Mouse (Mus musculus): ENCODE results near the gene Chn2. TPM values are rescaled to one million over a fixed set of nuclear protein-coding genes. Genes with fewer than 3 reads are reported as not detected.

Gene Chn2
- polyA plus RNA-seq, 1 experiment from 2014 or later = 4.3 TPM

DNA sequence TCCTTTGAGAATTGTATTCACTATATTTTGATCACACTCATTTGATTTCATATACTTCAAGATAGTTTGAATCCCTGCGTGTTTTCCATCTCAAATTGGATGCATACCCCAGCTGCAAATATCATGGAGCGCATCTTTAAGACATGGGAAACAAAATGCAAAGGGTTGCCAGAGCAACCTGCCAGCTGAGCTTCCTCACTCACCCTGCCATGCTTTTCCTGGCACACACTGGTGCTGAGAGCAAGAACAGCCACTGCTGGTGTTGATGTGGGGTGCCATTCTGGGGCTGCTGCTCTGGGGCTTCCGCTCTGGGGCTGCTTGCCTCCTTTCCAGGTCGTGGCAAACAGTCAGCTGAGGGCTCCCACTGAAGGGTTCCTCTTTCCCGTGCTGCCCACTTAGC is 247.5 kb downstream of the Chn2 start:
- no peak overlapping the region for H3K27ac ChIP-seq (replicated peaks)
- no peaks in the 10 kb centered on the region for H3K36me3 ChIP-seq (replicated peaks)
- 58% methylated on average over 5 of the region's 5 CpGs for WGBS (ENCODE audit: insufficient replicate concordance)
- no peaks in the 10 kb centered on the region for H3K9me3 ChIP-seq (replicated peaks)
- no peaks in the 10 kb centered on the region for H3K27me3 ChIP-seq
- ATAC-seq (ENCODE audit: insufficient read depth) = no peak
- H3K4me3 ChIP-seq (replicated peaks) = no peak overlapping the region
- no peak overlapping the region for H3K4me2 ChIP-seq
- no peak overlapping the region for H3K9ac ChIP-seq
- 0 out of 2 replicates have a peak, but pooled peaks cover 4% of the 10 kb centered on the region for H3K4me1 ChIP-seq (replicated peaks)

DNA sequence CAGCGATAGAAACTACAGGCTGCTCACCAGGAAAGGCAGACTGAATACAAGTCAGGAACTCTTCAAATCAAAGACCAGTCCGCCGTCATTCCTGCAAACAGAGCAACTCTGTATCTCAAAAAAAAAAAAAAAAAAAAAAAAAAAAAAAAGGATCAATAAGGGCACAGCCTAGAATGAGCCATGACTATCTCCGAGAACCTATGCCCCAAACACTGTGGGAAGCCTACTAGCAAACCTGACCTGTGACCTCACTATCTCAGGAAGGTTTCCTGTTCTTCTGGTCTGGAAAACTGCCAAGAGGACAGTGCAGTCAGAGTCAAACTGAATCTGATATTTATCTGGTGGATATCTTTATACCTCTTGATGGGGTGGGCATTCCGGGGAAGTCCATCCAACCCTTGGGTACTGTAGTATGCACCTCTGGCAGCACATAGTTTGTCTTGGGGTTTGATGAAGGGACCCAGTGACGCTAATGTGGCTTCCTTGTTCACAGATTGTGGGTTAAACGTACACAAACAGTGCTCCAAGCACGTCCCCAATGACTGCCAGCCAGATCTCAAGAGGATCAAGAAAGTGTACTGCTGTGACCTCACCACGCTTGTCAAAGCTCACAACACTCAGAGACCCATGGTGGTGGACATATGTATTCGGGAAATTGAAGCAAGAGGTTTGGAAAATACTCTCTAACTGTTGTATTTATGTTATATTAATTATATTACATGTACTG is 250.6 kb downstream of the Chn2 start:
- ATAC-seq (ENCODE audit: insufficient read depth) = peak; percentile 77
- Histone ChIP-seq H3K36me3 (replicated peaks) (no peaks in the 10 kb centered on the region), H3K4me1 (replicated peaks) (0 out of 2 replicates have a peak, but pooled peaks cover 4% of the 10 kb centered on the region), H3K27me3 (no peaks in the 10 kb centered on the region), H3K4me3 (replicated peaks) (no peak overlapping the region), H3K4me2 (peak overlapping the region; percentile 13; the same call in 1 of the 2 replicates), H3K9me3 (replicated peaks) (no peaks in the 10 kb centered on the region), H3K9ac (no peak overlapping the region), H3K27ac (replicated peaks) (peak overlapping the region; percentile 45)
- 48% methylated on average over 10 of the region's 10 CpGs for WGBS (ENCODE audit: insufficient replicate concordance)

DNA sequence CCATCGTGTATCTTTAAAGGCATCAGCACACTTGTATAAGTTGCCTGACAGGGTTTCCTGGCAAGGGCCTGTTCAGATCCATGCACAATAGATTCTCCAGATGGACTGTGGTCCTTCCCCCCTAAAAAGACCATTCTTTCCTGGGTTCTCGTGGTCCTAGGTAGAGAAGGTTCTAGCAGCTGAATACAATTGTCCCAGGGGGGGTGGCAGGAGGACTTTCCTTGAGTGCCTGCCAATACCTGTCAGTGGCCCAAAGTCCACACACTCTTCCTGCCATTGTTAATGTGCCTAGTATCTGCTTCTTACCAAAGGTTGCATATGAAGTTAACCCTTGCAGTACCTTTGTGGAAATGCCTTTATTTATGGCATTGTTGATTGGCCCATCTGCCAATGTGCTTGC is 257.9 kb downstream of the Chn2 start:
- Histone ChIP-seq H3K36me3 (replicated peaks) (no peaks in the 10 kb centered on the region), H3K4me3 (replicated peaks) (no peak overlapping the region), H3K4me2 (no peak overlapping the region), H3K9ac (no peak overlapping the region), H3K27ac (replicated peaks) (no peak overlapping the region), H3K27me3 (no peaks in the 10 kb centered on the region), H3K9me3 (replicated peaks) (no peaks in the 10 kb centered on the region), H3K4me1 (replicated peaks) (no peaks in the 10 kb centered on the region)
- 47% methylated on average over 2 of the region's 2 CpGs for WGBS (ENCODE audit: insufficient replicate concordance)
- no peak for ATAC-seq (ENCODE audit: insufficient read depth)

DNA sequence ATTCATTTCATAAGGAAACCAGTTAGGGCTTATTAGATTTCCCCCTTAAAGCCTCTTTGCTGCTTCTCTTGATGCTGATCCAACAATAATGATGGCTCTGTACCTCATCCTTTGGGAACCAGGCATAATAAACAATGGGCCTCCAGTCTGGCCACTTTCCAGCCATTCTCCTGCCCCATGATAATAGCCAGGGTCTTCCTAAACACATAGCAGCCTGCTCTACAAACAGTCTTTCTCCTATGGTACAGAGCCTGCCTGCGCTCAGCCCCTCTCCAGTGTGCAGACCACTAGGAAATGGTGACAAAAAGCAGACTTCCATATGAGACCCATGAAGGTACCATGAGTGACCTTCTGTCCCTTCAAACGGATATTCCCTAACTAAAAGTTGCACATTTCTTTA is 260.1 kb downstream of the Chn2 start:
- Histone ChIP-seq H3K4me2 (no peak overlapping the region), H3K4me1 (replicated peaks) (no peaks in the 10 kb centered on the region), H3K27me3 (no peaks in the 10 kb centered on the region), H3K9ac (no peak overlapping the region), H3K4me3 (replicated peaks) (no peak overlapping the region), H3K27ac (replicated peaks) (no peak overlapping the region), H3K9me3 (replicated peaks) (no peaks in the 10 kb centered on the region), H3K36me3 (replicated peaks) (no peaks in the 10 kb centered on the region)
- WGBS (ENCODE audit: insufficient replicate concordance) = 53% methylated on average over 2 of the region's 2 CpGs
- no peak for ATAC-seq (ENCODE audit: insufficient read depth)

DNA sequence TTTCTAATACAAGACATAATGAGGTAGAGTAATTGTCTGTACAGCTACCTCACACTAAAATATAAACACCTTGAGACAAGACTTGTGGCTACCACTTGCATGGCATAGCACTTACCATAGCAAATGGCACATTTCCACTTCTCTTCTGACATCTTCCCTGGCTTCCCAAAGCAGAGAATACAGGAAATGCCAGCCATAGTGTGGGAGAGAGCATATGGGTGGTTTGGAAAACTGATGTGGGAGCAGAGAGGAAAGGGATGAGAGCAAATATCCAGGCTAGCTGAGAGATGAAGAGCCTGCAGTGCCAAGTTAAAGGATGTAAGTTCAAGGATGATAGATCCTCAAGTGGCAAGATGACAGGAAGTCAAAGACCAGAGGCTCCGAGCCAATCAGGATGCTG is 266.4 kb downstream of the Chn2 start:
- H3K9me3 ChIP-seq (replicated peaks) = no peaks in the 10 kb centered on the region
- ATAC-seq (ENCODE audit: insufficient read depth) = no peak
- no peak overlapping the region for H3K4me3 ChIP-seq (replicated peaks)
- H3K9ac ChIP-seq = no peak overlapping the region
- H3K4me1 ChIP-seq (replicated peaks) = no peaks in the 10 kb centered on the region
- H3K27ac ChIP-seq (replicated peaks) = no peak overlapping the region
- H3K27me3 ChIP-seq = no peaks in the 10 kb centered on the region
- no peak overlapping the region for H3K4me2 ChIP-seq
- WGBS (ENCODE audit: insufficient replicate concordance) = 60% methylated on average over 1 of the region's 1 CpGs
- no peaks in the 10 kb centered on the region for H3K36me3 ChIP-seq (replicated peaks)

DNA sequence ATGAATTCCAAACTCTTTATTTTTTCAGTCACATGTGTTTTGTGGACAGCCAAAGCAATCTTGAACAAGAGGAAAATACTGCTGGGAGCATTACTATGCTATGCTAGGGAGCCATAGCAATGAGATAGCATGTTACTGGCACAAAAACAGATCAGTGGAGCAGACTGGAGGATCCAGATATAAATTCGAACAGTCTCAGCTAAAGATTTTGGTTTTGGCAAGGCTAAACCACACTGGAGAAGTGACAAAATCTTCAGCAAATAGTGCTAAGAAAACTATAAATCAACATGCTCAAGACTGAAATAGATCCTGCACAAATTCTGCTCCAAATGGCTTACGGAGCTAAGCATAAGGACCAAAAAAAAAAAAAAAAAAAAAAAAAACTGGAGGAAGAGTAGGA is 273.7 kb downstream of the Chn2 start:
- H3K27me3 ChIP-seq = no peaks in the 10 kb centered on the region

DNA sequence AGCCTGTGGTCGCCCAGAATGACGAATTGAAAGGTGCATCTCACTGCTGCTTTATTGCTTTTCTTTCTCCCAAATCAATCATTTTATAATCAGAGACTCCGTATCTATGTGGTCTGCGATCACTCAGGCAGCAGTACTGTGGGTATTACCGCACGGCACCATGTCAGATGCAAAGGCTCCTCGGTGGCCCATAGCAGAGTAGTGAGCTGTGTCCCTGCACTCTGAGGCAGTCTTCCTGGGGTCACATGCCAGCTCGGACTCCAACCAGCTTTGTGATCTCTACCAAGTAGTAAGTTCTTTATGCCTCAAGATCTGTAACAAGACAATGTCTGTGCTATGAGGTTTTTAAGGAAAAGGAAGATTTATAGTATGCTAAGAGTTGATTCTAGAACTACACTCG is 279.3 kb downstream of the Chn2 start:
- WGBS (ENCODE audit: insufficient replicate concordance) = 72% methylated on average over 9 of the region's 9 CpGs
- no peak overlapping the region for H3K4me2 ChIP-seq
- no peaks in the 10 kb centered on the region for H3K36me3 ChIP-seq (replicated peaks)
- no peak for ATAC-seq (ENCODE audit: insufficient read depth)
- H3K9me3 ChIP-seq (replicated peaks) = no peaks in the 10 kb centered on the region
- no peaks in the 10 kb centered on the region for H3K4me1 ChIP-seq (replicated peaks)
- no peak overlapping the region for H3K4me3 ChIP-seq (replicated peaks)
- H3K27ac ChIP-seq (replicated peaks) = no peak overlapping the region
- no peaks in the 10 kb centered on the region for H3K27me3 ChIP-seq
- no peak overlapping the region for H3K9ac ChIP-seq

More for the DNA sequence above, 273.7 kb downstream of the Chn2 start:
- ATAC-seq (ENCODE audit: insufficient read depth) = no peak
- Histone ChIP-seq H3K9me3 (replicated peaks) (no peaks in the 10 kb centered on the region), H3K4me3 (replicated peaks) (no peak overlapping the region), H3K9ac (no peak overlapping the region), H3K36me3 (replicated peaks) (no peaks in the 10 kb centered on the region), H3K27ac (replicated peaks) (no peak overlapping the region), H3K4me1 (replicated peaks) (no peaks in the 10 kb centered on the region), H3K4me2 (no peak overlapping the region)
- 49% methylated on average over 2 of the region's 2 CpGs for WGBS (ENCODE audit: insufficient replicate concordance)

DNA sequence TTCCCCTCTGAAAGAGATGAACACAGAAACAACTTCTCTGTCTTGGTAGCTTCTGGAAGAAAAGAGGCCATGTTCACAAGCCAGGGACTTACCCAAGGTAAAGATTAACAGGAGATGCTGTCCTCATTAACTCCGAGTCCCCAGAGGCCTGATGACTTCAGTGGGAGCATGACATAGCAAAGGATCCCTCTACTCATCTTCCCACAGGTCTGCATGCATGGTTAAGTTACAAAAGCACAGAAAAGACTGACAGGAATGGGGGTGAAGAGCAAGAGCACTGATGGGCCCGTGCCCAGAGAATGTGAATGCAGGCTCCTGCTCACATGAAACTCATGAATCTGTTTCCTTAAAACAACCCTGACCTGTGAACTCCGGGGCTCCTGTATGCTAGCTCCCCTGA is 279.8 kb downstream of the Chn2 start:
- H3K9me3 ChIP-seq (replicated peaks) = no peaks in the 10 kb centered on the region
- no peak overlapping the region for H3K9ac ChIP-seq
- no peaks in the 10 kb centered on the region for H3K36me3 ChIP-seq (replicated peaks)
- no peaks in the 10 kb centered on the region for H3K4me1 ChIP-seq (replicated peaks)
- no peak for ATAC-seq (ENCODE audit: insufficient read depth)
- H3K27me3 ChIP-seq = no peaks in the 10 kb centered on the region
- H3K4me2 ChIP-seq = no peak overlapping the region
- H3K4me3 ChIP-seq (replicated peaks) = no peak overlapping the region
- H3K27ac ChIP-seq (replicated peaks) = no peak overlapping the region
- 48% methylated on average over 3 of the region's 3 CpGs for WGBS (ENCODE audit: insufficient replicate concordance)

DNA sequence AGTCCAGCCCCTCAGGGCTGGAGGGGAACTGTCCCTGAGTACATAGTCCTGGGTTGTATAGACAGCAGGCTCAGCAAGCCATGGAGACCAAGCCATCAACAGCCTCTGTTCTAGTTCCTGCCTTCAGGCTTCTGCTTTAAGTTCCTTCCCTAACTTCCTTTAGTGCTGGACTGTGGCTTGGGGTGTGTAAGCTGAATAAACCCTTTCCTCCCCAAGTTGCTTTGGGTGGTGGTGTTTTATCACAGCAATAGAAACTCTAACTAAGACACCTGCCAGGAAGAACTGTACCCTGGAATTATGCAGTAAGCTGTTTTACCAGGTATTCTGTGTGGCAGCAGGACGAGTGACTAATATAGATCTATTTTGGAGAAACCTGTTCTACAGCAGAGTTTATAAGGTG is 280.9 kb downstream of the Chn2 start:
- peaks cover 4% of the 10 kb centered on the region; the same call in 1 of the 2 replicates for H3K27me3 ChIP-seq
- 66% methylated on average over 1 of the region's 1 CpGs for WGBS (ENCODE audit: insufficient replicate concordance)
- H3K9me3 ChIP-seq (replicated peaks) = no peaks in the 10 kb centered on the region
- H3K4me2 ChIP-seq = no peak overlapping the region
- no peak overlapping the region for H3K9ac ChIP-seq
- no peaks in the 10 kb centered on the region for H3K4me1 ChIP-seq (replicated peaks)
- H3K27ac ChIP-seq (replicated peaks) = no peak overlapping the region
- H3K36me3 ChIP-seq (replicated peaks) = no peaks in the 10 kb centered on the region
- no peak overlapping the region for H3K4me3 ChIP-seq (replicated peaks)
- no peak for ATAC-seq (ENCODE audit: insufficient read depth)

DNA sequence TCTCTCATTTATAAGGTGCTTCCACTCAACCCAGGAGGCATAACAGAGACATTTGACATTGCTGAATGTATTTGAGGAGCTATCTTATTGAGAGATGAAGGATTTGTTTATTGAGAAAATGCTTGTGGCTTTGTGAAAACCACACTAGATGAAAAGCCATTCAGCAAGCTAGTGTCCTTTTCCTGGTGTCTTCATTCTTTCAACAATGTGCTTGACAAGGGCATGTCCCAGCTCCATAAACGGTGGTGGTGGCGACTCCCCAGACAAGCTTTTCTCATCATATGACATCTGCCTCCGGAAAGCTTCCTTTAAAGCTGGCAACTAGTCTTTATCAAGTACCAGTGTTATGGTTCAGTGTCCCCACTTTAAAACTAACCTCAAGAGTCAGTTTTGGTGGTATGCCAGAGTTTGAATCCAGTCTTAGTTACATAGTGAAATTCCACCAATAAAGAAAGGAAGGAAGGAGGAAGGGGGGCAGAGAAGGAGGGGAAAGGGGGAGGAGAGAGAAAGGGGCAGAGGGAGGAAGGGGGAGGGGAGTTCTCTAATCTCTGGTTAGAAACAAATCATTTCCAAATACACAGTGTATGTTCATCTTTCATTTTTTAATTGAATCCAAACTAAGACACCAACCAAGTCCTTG is 286.0 kb downstream of the Chn2 start, which contains the start of gene Prr15:
Gene Prr15, plus strand, starts transcription at position 590 of the 640 bp plus-strand sequence.
- WGBS (ENCODE audit: insufficient replicate concordance) = 33% methylated on average over 3 of the region's 3 CpGs
- Histone ChIP-seq H3K9me3 (replicated peaks) (no peaks in the 10 kb centered on the region), H3K36me3 (replicated peaks) (no peaks in the 10 kb centered on the region), H3K4me3 (replicated peaks) (peak within 1 kb of the TSS; percentile 51), H3K4me1 (replicated peaks) (0 out of 2 replicates have a peak, but pooled peaks cover 9% of the 10 kb centered on the region), H3K27ac (replicated peaks) (no peak within 1 kb of the TSS), H3K27me3 (peaks cover 30% of the 10 kb centered on the region), H3K9ac (no peak within 1 kb of the TSS), H3K4me2 (peak within 1 kb of the TSS; percentile 70)
- ATAC-seq (ENCODE audit: insufficient read depth) = no peak

DNA sequence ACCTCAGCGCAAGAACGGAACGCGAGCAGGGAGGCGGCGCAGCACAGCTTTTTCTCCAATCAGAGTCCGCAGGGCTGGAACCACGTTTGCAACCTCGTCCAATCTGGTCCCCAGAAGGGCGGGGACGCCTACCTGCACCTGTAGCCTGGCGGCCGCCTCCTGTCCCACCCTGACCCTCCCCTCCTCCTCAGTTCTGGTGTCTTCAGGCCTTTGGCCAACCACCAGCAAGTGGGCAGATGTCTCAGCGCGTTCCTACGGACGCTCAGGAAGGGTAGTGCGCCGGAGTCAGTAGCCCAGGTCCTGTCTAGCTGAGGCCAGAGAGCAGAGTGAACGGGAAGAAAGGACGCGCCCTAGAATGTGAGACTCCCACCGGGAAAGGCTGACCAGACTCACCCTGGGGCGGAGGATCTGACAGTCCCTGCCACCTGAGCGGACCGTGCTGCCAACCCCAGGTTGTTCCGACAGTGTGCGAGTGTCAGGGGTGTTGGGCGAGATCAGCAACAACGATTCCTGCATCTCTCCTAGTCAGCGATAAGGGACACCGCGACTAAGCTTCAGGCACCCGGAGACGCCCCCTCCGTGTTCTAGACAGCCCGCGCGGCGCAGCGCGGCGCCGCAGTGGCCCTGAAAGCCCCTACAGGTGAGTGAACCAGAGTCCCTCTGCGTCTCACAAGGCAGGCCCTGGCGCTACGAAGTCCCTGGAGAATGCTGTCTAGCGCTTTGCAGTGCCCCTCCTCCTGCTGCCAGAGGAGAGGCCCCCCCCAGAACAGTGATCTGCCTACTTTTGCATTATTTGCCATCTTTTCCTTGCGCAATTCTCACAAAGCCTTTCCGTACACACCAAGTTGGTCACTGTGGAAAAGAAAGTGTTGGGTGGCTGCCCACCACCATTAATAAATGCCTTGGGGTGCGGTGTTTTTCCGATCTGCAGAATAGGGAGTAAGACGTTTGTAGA is 287.6 kb downstream of the Chn2 start:
- under 1% methylated on average over 53 of the region's 53 CpGs for WGBS (ENCODE audit: insufficient replicate concordance)
- ATAC-seq (ENCODE audit: insufficient read depth) = peak; percentile 70
- Histone ChIP-seq H3K4me1 (replicated peaks) (0 out of 2 replicates have a peak, but pooled peaks cover 9% of the 10 kb centered on the region), H3K9me3 (replicated peaks) (no peaks in the 10 kb centered on the region), H3K27me3 (peaks cover 30% of the 10 kb centered on the region), H3K4me3 (replicated peaks) (peak overlapping the region; percentile 51), H3K36me3 (replicated peaks) (no peaks in the 10 kb centered on the region), H3K4me2 (peak overlapping the region; percentile 70), H3K27ac (replicated peaks) (no peak overlapping the region), H3K9ac (no peak overlapping the region)

Data from liver, embryonic 15.5 days (tissue).